25 mouse cellular contexts compared by ENCODE assay signal in the genomic region with DNA sequence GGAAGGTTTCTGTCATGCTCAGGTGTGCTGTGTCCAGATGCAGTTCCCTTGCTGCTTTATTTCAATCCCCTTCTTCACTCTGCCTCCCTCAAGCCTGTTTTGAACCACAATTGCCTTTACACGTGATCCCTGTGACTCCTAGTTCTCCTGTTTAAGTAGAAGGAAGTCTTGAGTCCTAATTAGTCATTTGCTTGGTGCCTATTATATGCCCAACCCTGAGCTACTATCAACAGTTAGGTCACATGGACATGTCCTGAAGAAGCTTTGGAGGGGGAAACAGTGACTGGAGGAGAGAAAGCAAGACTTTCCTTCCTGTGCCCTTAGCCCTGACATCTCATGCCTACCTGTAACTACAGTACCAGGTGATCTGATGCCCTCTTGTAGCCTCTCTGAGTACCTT.
"Had no signal": no experiment of that assay in that cellular context is flagged by ENCODE, and none has a peak within 500 bp of the region (broad histone marks: within the 10 kb centered on the region; RNA-seq: fewer than 3 reads in every experiment).

No protein-coding gene starts in this region.

- H3K9me3 ChIP-seq: heart, embryonic 13.5 days; heart, embryonic 15.5 days; hindbrain, embryonic 13.5 days; hindbrain, embryonic 15.5 days; kidney, embryonic 15.5 days; limb, embryonic 13.5 days; limb, embryonic 15.5 days; liver, embryonic 12.5 days had no signal

- DNase-seq: gastrocnemius, postnatal 14 days; gastrocnemius, postnatal 36 days; heart, adult 11 months; heart, adult 2 months; heart, postnatal 14 days; heart, postnatal 36 days; kidney, adult 18-20 months; kidney, adult 8-10 months; kidney, postnatal 14 days; kidney, postnatal 36 days; layer of hippocampus, adult 9-11 months; layer of hippocampus, postnatal 36 days; left cerebral cortex, postnatal 4 days had no signal

- H3K4me2 ChIP-seq: heart, embryonic 11.5 days; heart, embryonic 13.5 days; heart, embryonic 15.5 days; hindbrain, embryonic 13.5 days; hindbrain, embryonic 15.5 days; kidney, embryonic 15.5 days; limb, embryonic 13.5 days; limb, embryonic 15.5 days; liver, embryonic 12.5 days had no signal

- H3K27me3 ChIP-seq: heart, embryonic 13.5 days; heart, embryonic 15.5 days; hindbrain, embryonic 13.5 days; hindbrain, embryonic 15.5 days; kidney, embryonic 15.5 days; limb, embryonic 13.5 days; limb, embryonic 15.5 days; liver, embryonic 12.5 days had no signal

- H3K4me3 ChIP-seq: heart, adult 2 months; heart, embryonic 13.5 days; heart, embryonic 15.5 days; hindbrain, embryonic 13.5 days; hindbrain, embryonic 15.5 days; kidney, embryonic 15.5 days; limb, embryonic 13.5 days; limb, embryonic 15.5 days; liver, embryonic 12.5 days had no signal

- H3K27ac ChIP-seq: heart, adult 2 months; heart, embryonic 13.5 days; heart, embryonic 15.5 days; hindbrain, embryonic 13.5 days; hindbrain, embryonic 15.5 days; hindbrain, postnatal 0 days; kidney, embryonic 15.5 days; kidney, postnatal 0 days; limb, embryonic 13.5 days; limb, embryonic 15.5 days; liver, embryonic 12.5 days; liver, embryonic 14.5 days had no signal

- ATAC-seq: hindbrain, postnatal 0 days; liver, embryonic 12.5 days had no signal

- H3K4me1 ChIP-seq: heart, embryonic 13.5 days; heart, embryonic 15.5 days; kidney, embryonic 15.5 days; limb, embryonic 13.5 days; limb, embryonic 15.5 days; liver, embryonic 12.5 days had no signal

- H3K36me3 ChIP-seq: heart, embryonic 13.5 days; heart, embryonic 15.5 days; hindbrain, embryonic 13.5 days; hindbrain, embryonic 15.5 days; kidney, embryonic 15.5 days; limb, embryonic 13.5 days; limb, embryonic 15.5 days; liver, embryonic 12.5 days had no signal

- H3K9ac ChIP-seq: heart, embryonic 13.5 days; heart, embryonic 15.5 days; hindbrain, embryonic 13.5 days; hindbrain, embryonic 15.5 days; kidney, embryonic 15.5 days; limb, embryonic 13.5 days; limb, embryonic 15.5 days; liver, embryonic 12.5 days; liver, embryonic 14.5 days had no signal
